Comparison of ENCODE assay signal across 8 mouse cellular contexts in the genomic region with DNA sequence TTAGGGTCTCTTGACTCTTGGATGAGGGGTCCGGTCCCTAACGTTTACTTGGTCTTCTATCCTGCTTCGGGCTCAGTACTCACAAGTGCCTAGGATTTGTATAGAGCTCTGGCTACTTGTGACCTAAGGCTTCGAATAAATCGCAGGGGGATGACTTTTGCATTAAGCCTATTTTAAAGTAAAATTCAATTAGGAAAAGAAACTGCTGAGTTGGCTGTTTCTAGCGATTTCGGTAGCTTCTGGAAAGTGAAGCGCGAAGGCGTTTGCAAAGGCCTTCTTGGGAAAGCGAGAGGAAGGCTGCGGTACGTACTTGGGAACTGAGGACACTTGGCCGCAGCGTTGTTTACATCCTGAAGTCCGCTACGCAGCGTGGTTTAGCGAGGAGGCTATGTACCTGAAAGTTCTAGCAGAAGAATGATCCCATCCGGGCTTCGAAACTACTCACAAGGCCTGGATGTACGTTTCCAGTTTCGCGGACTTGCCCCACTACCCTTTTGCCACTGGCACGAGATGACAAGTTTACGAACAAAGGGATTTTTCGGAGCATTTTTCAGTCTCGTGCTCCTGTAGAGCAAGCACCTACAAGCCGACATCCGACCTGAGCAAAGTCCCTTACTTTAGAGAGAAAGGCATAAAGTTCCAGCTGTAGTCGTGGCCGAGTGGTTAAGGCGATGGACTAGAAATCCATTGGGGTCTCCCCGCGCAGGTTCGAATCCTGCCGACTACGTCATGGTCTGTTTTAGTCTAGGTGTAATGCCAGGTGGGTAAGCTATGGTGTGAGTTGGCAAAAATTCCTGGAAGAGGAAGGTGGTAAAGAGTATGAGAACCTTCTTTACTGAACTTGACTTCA. TPM values are rescaled to one million over a fixed set of nuclear protein-coding genes. Genes with fewer than 3 reads are reported as not detected.
DNase-seq lines count a peak whose midpoint lies in the region; ATAC-seq lines count a peak whose summit lies in the region.

No protein-coding gene starts in this region.

- H3K4me2 ChIP-seq in heart, embryonic 12.5 days: peak overlapping the region; percentile 85

- peak overlapping the region; percentile 70 for H3K9ac ChIP-seq in heart, embryonic 12.5 days

- peaks cover 2% of the 10 kb centered on the region; the same call in 1 of the 2 replicates for H3K27me3 ChIP-seq in embryonic facial prominence, embryonic 10.5 days (replicated peaks; ENCODE audit: low read depth, poor library complexity, severe bottlenecking)
- H3K27me3 ChIP-seq in heart, embryonic 12.5 days (replicated peaks): 0 out of 2 replicates have a peak, but pooled peaks cover 3% of the 10 kb centered on the region

- DNase-seq in A20 (ENCODE audit: low read depth, low spot score) (peak; percentile 86), MEL-GATA-1-ER (ENCODE audit: extremely low read depth, low read depth) (peak; percentile 89)
- DNase-seq in embryonic facial prominence, embryonic 10.5 days (ENCODE audit: low spot score): peak; percentile 90
- peak; percentile 66 for DNase-seq in kidney, adult 9 months
- peak; percentile 45 for DNase-seq in lung, postnatal 10 days
- peak; percentile 78 for DNase-seq in retina, embryonic 14.5 days (ENCODE audit: low spot score)

- peak; percentile 91 for ATAC-seq in heart, embryonic 12.5 days (ENCODE audit: insufficient number of reproducible peaks, low FRiP score)
- no peak for ATAC-seq in monocyte, adult 5-6 weeks (replicated peaks; ENCODE audit: insufficient number of reproducible peaks, low FRiP score, low TSS enrichment, poor library complexity, severe bottlenecking)

- H3K36me3 ChIP-seq in embryonic facial prominence, embryonic 10.5 days (replicated peaks): no peaks in the 10 kb centered on the region
- H3K36me3 ChIP-seq in heart, embryonic 12.5 days: no peaks in the 10 kb centered on the region

- H3K4me1 ChIP-seq in embryonic facial prominence, embryonic 10.5 days: peaks cover 10% of the 10 kb centered on the region
- H3K4me1 ChIP-seq in heart, embryonic 12.5 days (replicated peaks): 0 out of 2 replicates have a peak, but pooled peaks cover 3% of the 10 kb centered on the region

- H3K9me3 ChIP-seq in embryonic facial prominence, embryonic 10.5 days: no peaks in the 10 kb centered on the region
- no peaks in the 10 kb centered on the region for H3K9me3 ChIP-seq in heart, embryonic 12.5 days (replicated peaks)

- WGBS in embryonic facial prominence, embryonic 10.5 days: under 1% methylated on average over 38 of the region's 38 CpGs
- under 1% methylated on average over 38 of the region's 38 CpGs for WGBS in heart, embryonic 12.5 days

- H3K27ac ChIP-seq in embryonic facial prominence, embryonic 10.5 days (replicated peaks): peak overlapping the region; percentile 82
- no peak overlapping the region; the same call in 1 of the 2 replicates for H3K27ac ChIP-seq in heart, embryonic 12.5 days (ENCODE audit: poor library complexity, severe bottlenecking)

- peak overlapping the region; percentile 65 for H3K4me3 ChIP-seq in embryonic facial prominence, embryonic 10.5 days
- H3K4me3 ChIP-seq in heart, embryonic 12.5 days: peak overlapping the region; percentile 63

RNA-seq across cellular contexts. Expression of gene Zfp184, which starts 26.1 kb away (rescaled TPM):
- 23.1 and 24.9 TPM in 2 replicates for polyA plus RNA-seq in embryonic facial prominence, embryonic 10.5 days (2016; fragmentation: Nextera tagmentation; extraction: Ambion mirVana)
- polyA plus RNA-seq in heart, embryonic 12.5 days (2016; fragmentation: Nextera tagmentation; extraction: Ambion mirVana): 7.5 and 8.3 TPM in 2 replicates
- total RNA-seq in monocyte, adult 5-6 weeks (2017): 2.1 to 2.6 TPM in 2 of 3 replicates, not detected in the other
